In the genomic region with DNA sequence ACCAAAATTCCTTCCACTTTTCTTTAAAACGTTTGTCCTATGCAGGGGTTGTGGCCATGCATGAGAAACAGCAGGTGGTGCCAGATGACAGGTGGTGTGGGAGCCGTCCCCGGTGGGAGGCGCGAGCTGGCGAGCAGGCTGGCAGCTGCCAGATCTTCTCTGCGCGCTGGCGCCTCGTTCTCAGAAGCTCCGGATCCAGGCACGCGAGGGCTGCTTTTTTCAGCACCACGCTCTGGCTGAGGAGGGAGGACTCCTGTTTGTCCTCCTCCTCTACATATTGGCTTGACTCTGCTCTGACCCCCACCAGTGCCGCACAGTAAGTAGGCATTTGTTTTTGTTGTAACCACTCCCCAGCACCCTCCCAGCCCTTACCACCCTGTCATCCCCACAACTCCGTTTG, we compare ENCODE assay signal across 8 mouse cellular contexts. TPM values are rescaled to one million over a fixed set of nuclear protein-coding genes. Genes with fewer than 3 reads are reported as not detected.
DNase-seq lines count a peak whose midpoint lies in the region; ATAC-seq and TF ChIP-seq lines count a peak whose summit lies in the region.

A gene (plus strand): TSS at position 183 of the 400 bp plus-strand sequence.

- peak within 1 kb of the TSS; percentile 89 for H3K27ac ChIP-seq in hindbrain, postnatal 0 days

- peak within 1 kb of the TSS; percentile 69 for H3K9ac ChIP-seq in hindbrain, postnatal 0 days (replicated peaks; ENCODE audit: low read length)

- peaks cover 3% of the 10 kb centered on the region for H3K36me3 ChIP-seq in hindbrain, postnatal 0 days (ENCODE audit: insufficient read depth, low read length)

- peak within 1 kb of the TSS; percentile 60 for H3K4me2 ChIP-seq in hindbrain, postnatal 0 days (ENCODE audit: low read depth, low read length)

- TF ChIP-seq CTCF in hindbrain, postnatal 0 days (IDR thresholded peaks at IDR 0.05; ENCODE audit: low read depth) = peak; percentile 86

- peak within 1 kb of the TSS; percentile 54 for H3K4me3 ChIP-seq in hindbrain, postnatal 0 days (ENCODE audit: low read length)

- peak; percentile 87 for ATAC-seq in hindbrain, postnatal 0 days
- ATAC-seq in megakaryocyte, adult 5-6 weeks (ENCODE audit: poor library complexity, severe bottlenecking) = peak; percentile 60; the same call in 1 of the 2 replicates

- no peaks in the 10 kb centered on the region for H3K27me3 ChIP-seq in hindbrain, postnatal 0 days (ENCODE audit: insufficient read depth, low read length)

- no peaks in the 10 kb centered on the region for H3K9me3 ChIP-seq in hindbrain, postnatal 0 days (ENCODE audit: low read length)

- WGBS in hindbrain, postnatal 0 days = 0% methylated on average over 16 of the region's 16 CpGs

- peaks cover 18% of the 10 kb centered on the region for H3K4me1 ChIP-seq in hindbrain, postnatal 0 days (ENCODE audit: insufficient read depth, low read length)

- peak; percentile 95 for DNase-seq in MN1 (ENCODE audit: low spot score)
- peak; percentile 71 to 81 for DNase-seq in cerebellum, postnatal 36 days
- peak; percentile 12 to 48 for DNase-seq in gastrocnemius, adult 8-10 months (ENCODE audit: low spot score in 2 of 2)
- DNase-seq in hindbrain, postnatal 0 days (ENCODE audit: low spot score) = peak; percentile 96
- DNase-seq in left cerebral cortex, adult 18-20 months (ENCODE audit: low spot score in 2 of 2) = peak; percentile 89 to 93
- DNase-seq in right cerebral cortex, adult 2 months (ENCODE audit: low spot score in 2 of 2) = peak; percentile 91 to 92
- peak; percentile 36 for DNase-seq in urinary bladder, adult 2 months (ENCODE audit: low spot score)

RNA-seq across cellular contexts. Expression of the gene that starts here (rescaled TPM):
- under 1 TPM in 2 of 4 experiments, not detected in 2; 0.15 to 0.19 TPM for total RNA-seq in gastrocnemius, adult 8-10 months (2022)
- 646 and 650 TPM in 2 replicates for total RNA-seq in hindbrain, postnatal 0 days (2014; rRNA removed)
- polyA plus RNA-seq in hindbrain, postnatal 0 days (2015; fragmentation: Nextera tagmentation; extraction: Ambion mirVana) = 407 and 433 TPM in 2 replicates
- 100 to 1,000 TPM; 645 to 708 TPM for total RNA-seq in left cerebral cortex, adult 18-20 months (2021)
- 0.20 and 1.4 TPM in 2 replicates for total RNA-seq in megakaryocyte, adult 5-6 weeks (2015)
- 1.1 and 1.3 TPM in 2 replicates for total RNA-seq in megakaryocyte, adult 5-6 weeks (2017)
- polyA plus RNA-seq in urinary bladder, adult 2 months (2012; rRNA removed) = 2.7 TPM in 2 replicates

Comparison
In these comparisons a context has a peak if more than half of its experiments do, and no peak if none do; other contexts are left out.
1. Peak in every context shown above with its lines: DNase-seq, ATAC-seq, H3K4me3 ChIP-seq and H3K27ac ChIP-seq.
2. RNA of the gene that starts here (total RNA-seq): 645 to 708 TPM in left cerebral cortex, adult 18-20 months and 646 to 650 TPM in hindbrain, postnatal 0 days; 0.20 to 1.4 TPM in megakaryocyte, adult 5-6 weeks and 0.15 to 0.19 TPM in gastrocnemius, adult 8-10 months; every median in the first group is over 100 times any median in the second.
3. RNA of the gene that starts here (polyA plus RNA-seq): 407 to 433 TPM in hindbrain, postnatal 0 days; 2.7 TPM in urinary bladder, adult 2 months; every median in the first group is over 100 times any median in the second.
4. Peak in DNase-seq in gastrocnemius, adult 8-10 months; RNA of the gene not detected or under 1 TPM.
5. DNase-seq: peak in every context shown above with its lines; median percentile 96 in hindbrain, postnatal 0 days; 95 in MN1; 92 in right cerebral cortex, adult 2 months; 91 in left cerebral cortex, adult 18-20 months; 76 in cerebellum, postnatal 36 days; 36 in urinary bladder, adult 2 months; 30 in gastrocnemius, adult 8-10 months.